Mouse (Mus musculus) forebrain, embryonic 14.5 days (tissue): Measurements from ENCODE around the gene Erp27. TPM values are rescaled to one million over a fixed set of nuclear protein-coding genes. Genes with fewer than 3 reads are reported as not detected.
A peak's percentile ranks its signal among the peaks of the same experiment; 100 is the strongest.

Experiments
- ATAC-seq: fragments of 200-750 bp; cut with Nextera tagmentation; 2 replicates; pipeline ENCODE4 v1.8.0; 2017; ENCODE audit warnings: mild to moderate bottlenecking, moderate library complexity
- DNase-seq: peaks from one replicate; pipeline ENCODE4 v3.0.0-alpha.2; 2015; ENCODE audit warnings: low spot score
- H3K27ac ChIP-seq: fragments of 300-500 bp; sonication (generic); 2 replicates; pipeline ENCODE4 v1.5.1; 2014; ENCODE audit warnings: low read depth, mild to moderate bottlenecking, control low read depth, low read length, moderate library complexity
- H3K27me3 ChIP-seq: fragments of 300-500 bp; sonication (generic); replicated peaks from 2 replicates; pipeline ENCODE4 v1.6.1; 2014; ENCODE audit warnings: low read length, control low read depth, mixed read lengths; ENCODE audit not compliant: control insufficient read depth, insufficient read depth
- H3K36me3 ChIP-seq: fragments of 300-500 bp; sonication (generic); 2 replicates; pipeline ENCODE4 v1.6.1; 2014; ENCODE audit warnings: low read length, control low read depth; ENCODE audit not compliant: control insufficient read depth, insufficient read depth
- H3K4me1 ChIP-seq: fragments of 300-500 bp; sonication (generic); 2 replicates; pipeline ENCODE4 v1.6.1; 2014; ENCODE audit warnings: antibody characterized with exemption, low read length, control low read depth; ENCODE audit not compliant: control insufficient read depth, insufficient read depth
- H3K4me2 ChIP-seq: fragments of 300-500 bp; sonication (generic); 2 replicates; pipeline ENCODE4 v1.6.1; 2014; ENCODE audit warnings: mild to moderate bottlenecking, control low read depth, low read length
- H3K4me3 ChIP-seq: fragments of 300-500 bp; sonication (generic); 2 replicates; pipeline ENCODE4 v1.5.1; 2014; ENCODE audit warnings: low read depth, low read length, control low read depth
- H3K9ac ChIP-seq: fragments of 300-500 bp; sonication (generic); 2 replicates; pipeline ENCODE4 v1.6.1; 2014; ENCODE audit warnings: mild to moderate bottlenecking, low read length, control low read depth, moderate library complexity
- H3K9me3 ChIP-seq: fragments of 300-500 bp; sonication (generic); replicated peaks from 2 replicates; pipeline ENCODE4 v1.6.1; 2016; ENCODE audit warnings: low read length, control low read depth, mixed read lengths; ENCODE audit not compliant: control insufficient read depth
- WGBS: fragments of 180-500 bp; shearing (Covaris S2); extraction: QIAGEN DNeasy Blood & Tissue Kit; methylation state at CpG from one replicate; pipeline ENCODE4 v1.1.7; 2014; 5-methylcytosine and 5-hydroxymethylcytosine counted together
- polyA plus RNA-seq: library from polyadenylated mRNA; unstranded; fragments of >200 nt; fragmentation: Nextera tagmentation; extraction: Ambion mirVana; gene quantifications from 2 replicates; pipeline ENCODE4 v1.2.1, GENCODE M21; 2014

The Erp27 gene
- polyA plus RNA-seq, 1 experiment from 2014 or later: 0.23 TPM

- H3K27ac ChIP-seq: no peak overlapping the region
- no peak overlapping the region for H3K4me3 ChIP-seq
- no peak for ATAC-seq
- no peak overlapping the region for H3K9ac ChIP-seq
- no peak overlapping the region for H3K4me2 ChIP-seq
- 85% methylated on average over 13 of the region's 13 CpGs for WGBS
- H3K9me3 ChIP-seq: no peaks in the 10 kb centered on the region
- no peak for DNase-seq
- H3K27me3 ChIP-seq: no peaks in the 10 kb centered on the region
- H3K4me1 ChIP-seq: no peaks in the 10 kb centered on the region
- H3K36me3 ChIP-seq: no peaks in the 10 kb centered on the region
These were observed 9.3 kb upstream of the Erp27 start for GRCm38 (mm10) chr6:136931246-136931645.

GRCm38 (mm10) chr6:136930677-136931076, 8.7 kb upstream of the Erp27 start:
- no peaks in the 10 kb centered on the region for H3K36me3 ChIP-seq
- DNase-seq (no peak), ATAC-seq (no peak)
- no peak overlapping the region for H3K4me3 ChIP-seq
- no peak overlapping the region for H3K9ac ChIP-seq
- WGBS: 74% methylated on average over 12 of the region's 12 CpGs
- no peaks in the 10 kb centered on the region for H3K9me3 ChIP-seq
- no peaks in the 10 kb centered on the region for H3K27me3 ChIP-seq
- no peaks in the 10 kb centered on the region for H3K4me1 ChIP-seq
- H3K4me2 ChIP-seq: no peak overlapping the region
- H3K27ac ChIP-seq: no peak overlapping the region

GRCm38 (mm10) chr6:136927626-136928025, 5.6 kb upstream of the Erp27 start:
- Histone ChIP-seq H3K27ac (no peak overlapping the region), H3K36me3 (no peaks in the 10 kb centered on the region), H3K4me3 (no peak overlapping the region), H3K27me3 (no peaks in the 10 kb centered on the region), H3K4me2 (no peak overlapping the region), H3K9ac (no peak overlapping the region), H3K4me1 (no peaks in the 10 kb centered on the region), H3K9me3 (no peaks in the 10 kb centered on the region)
- DNase-seq (no peak), ATAC-seq (no peak)
- WGBS: 84% methylated on average over 1 of the region's 1 CpGs

- Histone ChIP-seq H3K4me3 (no peak overlapping the region), H3K9ac (no peak overlapping the region), H3K4me1 (no peaks in the 10 kb centered on the region), H3K27me3 (no peaks in the 10 kb centered on the region), H3K9me3 (no peaks in the 10 kb centered on the region), H3K27ac (no peak overlapping the region), H3K4me2 (no peak overlapping the region), H3K36me3 (no peaks in the 10 kb centered on the region)
- DNase-seq: no peak
- ATAC-seq: no peak
- 81% methylated on average over 8 of the region's 8 CpGs for WGBS
These were observed 3.1 kb upstream of the Erp27 start for GRCm38 (mm10) chr6:136925049-136925448.

GRCm38 (mm10) chr6:136923532-136923931, 1.6 kb upstream of the Erp27 start, which contains the start of gene Pde6h:
Gene Pde6h, plus strand, starts transcription at chr6:136923832.
- DNase-seq (no peak), ATAC-seq (no peak)
- no peak within 1 kb of the TSS for H3K4me3 ChIP-seq
- no peak within 1 kb of the TSS for H3K9ac ChIP-seq
- no peaks in the 10 kb centered on the region for H3K4me1 ChIP-seq
- H3K4me2 ChIP-seq: no peak within 1 kb of the TSS
- no peak within 1 kb of the TSS for H3K27ac ChIP-seq
- no peaks in the 10 kb centered on the region for H3K9me3 ChIP-seq
- no peaks in the 10 kb centered on the region for H3K27me3 ChIP-seq
- no peaks in the 10 kb centered on the region for H3K36me3 ChIP-seq
- WGBS: 89% methylated on average over 8 of the region's 8 CpGs

GRCm38 (mm10) chr6:136922871-136923270, 891 bp upstream of the Erp27 start:
- no peaks in the 10 kb centered on the region for H3K9me3 ChIP-seq

GRCm38 (mm10) chr6:136921601-136922000, 379 bp downstream of the Erp27 start:
- H3K9me3 ChIP-seq: no peaks in the 10 kb centered on the region
- H3K9ac ChIP-seq: no peak overlapping the region
- no peaks in the 10 kb centered on the region for H3K36me3 ChIP-seq
- ATAC-seq (peak; percentile 62; the same call in 1 of the 2 replicates), DNase-seq (peak; percentile 45)
- no peak overlapping the region for H3K27ac ChIP-seq
- H3K27me3 ChIP-seq: no peaks in the 10 kb centered on the region
- H3K4me3 ChIP-seq: no peak overlapping the region
- WGBS: 75% methylated on average over 7 of the region's 7 CpGs
- no peaks in the 10 kb centered on the region for H3K4me1 ChIP-seq
- no peak overlapping the region for H3K4me2 ChIP-seq

More at GRCm38 (mm10) chr6:136922871-136923270, 891 bp upstream of the Erp27 start:
- WGBS: 92% methylated on average over 7 of the region's 7 CpGs
- DNase-seq (no peak), ATAC-seq (no peak)
- Histone ChIP-seq H3K4me3 (no peak overlapping the region), H3K4me1 (no peaks in the 10 kb centered on the region), H3K27ac (no peak overlapping the region), H3K4me2 (no peak overlapping the region), H3K36me3 (no peaks in the 10 kb centered on the region), H3K9ac (no peak overlapping the region), H3K27me3 (no peaks in the 10 kb centered on the region)

GRCm38 (mm10) chr6:136920320-136921257, 1.4 kb downstream of the Erp27 start:
- no peak overlapping the region for H3K4me2 ChIP-seq
- no peak overlapping the region for H3K9ac ChIP-seq
- no peaks in the 10 kb centered on the region for H3K36me3 ChIP-seq
- 46% methylated on average over 16 of the region's 16 CpGs for WGBS
- peak; percentile 82 for DNase-seq
- no peak overlapping the region for H3K27ac ChIP-seq
- ATAC-seq: peak; percentile 48; the same call in 1 of the 2 replicates
- H3K27me3 ChIP-seq: no peaks in the 10 kb centered on the region
- H3K4me3 ChIP-seq: no peak overlapping the region
- H3K4me1 ChIP-seq: no peaks in the 10 kb centered on the region
- H3K9me3 ChIP-seq: no peaks in the 10 kb centered on the region

- DNase-seq: no peak
- Histone ChIP-seq H3K36me3 (no peaks in the 10 kb centered on the region), H3K27ac (no peak overlapping the region), H3K9ac (no peak overlapping the region), H3K4me1 (no peaks in the 10 kb centered on the region), H3K9me3 (no peaks in the 10 kb centered on the region), H3K4me2 (no peak overlapping the region), H3K4me3 (no peak overlapping the region), H3K27me3 (no peaks in the 10 kb centered on the region)
- 11% methylated on average over 2 of the region's 2 CpGs for WGBS
- ATAC-seq: no peak
These were observed 4.1 kb downstream of the Erp27 start for GRCm38 (mm10) chr6:136917885-136918284.
